Mouse (Mus musculus) spleen, adult 2 months (tissue): ENCODE results near the gene Pdpk1.

ENCODE experiments used
- CTCF ChIP-seq: fragments of 200-500 bp; IDR thresholded peaks from 2 replicates; pipeline ENCODE4 v1.5.1; 2011; ENCODE audit warnings: mild to moderate bottlenecking, inconsistent platforms; ENCODE audit not compliant: insufficient read depth, insufficient read length, insufficient replicate concordance; ENCODE audit errors: extremely low read depth
- POLR2A ChIP-seq: fragments of 200-500 bp; IDR thresholded peaks from 2 replicates; pipeline ENCODE4 v1.6.1; 2011; ENCODE audit warnings: low read depth, low read length, inconsistent platforms

GRCm38 (mm10) chr17:24161466-24161865 is 10.7 kb upstream of the Pdpk1 start:
- no peak for TF ChIP-seq CTCF
- no peak for TF ChIP-seq POLR2A
